Mouse (Mus musculus) erythroblast, adult 5-6 weeks (primary cell): Measurements from ENCODE around the gene Ppp1r1b. TPM values are rescaled to one million over a fixed set of nuclear protein-coding genes. Genes with fewer than 3 reads are reported as not detected.

ENCODE experiments used
- ATAC-seq: replicated peaks from 2 replicates; pipeline ENCODE4 v1.8.0; 2016; ENCODE audit warnings: moderate number of reproducible peaks, mild to moderate bottlenecking, moderate TSS enrichment, inconsistent platforms; ENCODE audit not compliant: poor library complexity, low FRiP score, severe bottlenecking
- total RNA-seq, 2 experiments: library from RNA; stranded (forward) in 1 of 2; stranded (reverse) in 1 of 2; fragments of 150-400 nt in 1 of 2; fragments of 200-764, 138-1000 nt in 1 of 2; gene quantifications; 2 replicates each; pipeline versions ENCODE4 v1.2.3 to v1.2.4; 2015 to 2017; ENCODE audit warnings: low replicate concordance in 2 of 2

The Ppp1r1b gene
- total RNA-seq, 2 experiments from 2014 or later = not detected

- no peak for ATAC-seq
Observed at GRCm38 (mm10) chr11:98386596-98386995, 38.4 kb downstream of the Ppp1r1b start.

- no peak for ATAC-seq
Observed at GRCm38 (mm10) chr11:98387056-98387577, 38.9 kb downstream of the Ppp1r1b start.

GRCm38 (mm10) chr11:98388282-98388681, 40.1 kb downstream of the Ppp1r1b start:
- ATAC-seq = no peak

GRCm38 (mm10) chr11:98389221-98389780, 41.1 kb downstream of the Ppp1r1b start:
- no peak for ATAC-seq

GRCm38 (mm10) chr11:98390141-98390540, 41.9 kb downstream of the Ppp1r1b start:
- ATAC-seq = no peak

- no peak for ATAC-seq
Observed at GRCm38 (mm10) chr11:98392034-98392433, 43.8 kb downstream of the Ppp1r1b start.

- peak; percentile 82 for ATAC-seq
Observed at GRCm38 (mm10) chr11:98392645-98393044, 44.4 kb downstream of the Ppp1r1b start.

GRCm38 (mm10) chr11:98393317-98393716, 45.1 kb downstream of the Ppp1r1b start:
- ATAC-seq = peak; percentile 68

GRCm38 (mm10) chr11:98394301-98394700, 46.1 kb downstream of the Ppp1r1b start:
- ATAC-seq = no peak

- no peak for ATAC-seq
Observed at GRCm38 (mm10) chr11:98395041-98395440, 46.8 kb downstream of the Ppp1r1b start.

- no peak for ATAC-seq
Observed at GRCm38 (mm10) chr11:98397946-98398345, 49.7 kb downstream of the Ppp1r1b start.

- peak; percentile 91 for ATAC-seq
Observed at GRCm38 (mm10) chr11:98400161-98400726, 52.0 kb downstream of the Ppp1r1b start, which contains the start of gene Pgap3. Gene Pgap3 (minus strand): TSS chr11:98400490.

- ATAC-seq = no peak
Observed at GRCm38 (mm10) chr11:98400816-98401215, 52.6 kb downstream of the Ppp1r1b start.

GRCm38 (mm10) chr11:98406621-98407020, 58.4 kb downstream of the Ppp1r1b start:
- no peak for ATAC-seq

Other genes starting within 250 kb of the Ppp1r1b start
- gene Fbxl20, start 198.0 kb upstream of the Ppp1r1b start, total RNA-seq (2015; ENCODE audit: low replicate concordance) = 9.6 and 10.2 TPM in 2 replicates
- gene Fbxl20, start 198.0 kb upstream of the Ppp1r1b start, total RNA-seq (2017; ENCODE audit: low replicate concordance) = 14.0 and 22.7 TPM in 2 replicates
- 30.6 and 34.9 TPM in 2 replicates for gene Med1, start 155.1 kb upstream of the Ppp1r1b start, total RNA-seq (2015; ENCODE audit: low replicate concordance)
- 19.5 and 24.0 TPM in 2 replicates for gene Med1, start 155.1 kb upstream of the Ppp1r1b start, total RNA-seq (2017; ENCODE audit: low replicate concordance)
- 181 and 207 TPM in 2 replicates for gene Cdk12, start 145.3 kb upstream of the Ppp1r1b start, total RNA-seq (2015; ENCODE audit: low replicate concordance)
- 263 and 302 TPM in 2 replicates for gene Cdk12, start 145.3 kb upstream of the Ppp1r1b start, total RNA-seq (2017; ENCODE audit: low replicate concordance)
- gene Neurod2, start 18.8 kb upstream of the Ppp1r1b start, total RNA-seq (2015; ENCODE audit: low replicate concordance) = not detected in 2 replicates
- not detected in 2 replicates for gene Neurod2, start 18.8 kb upstream of the Ppp1r1b start, total RNA-seq (2017; ENCODE audit: low replicate concordance)
- 8.5 and 9.2 TPM in 2 replicates for gene Stard3, start 10.0 kb downstream of the Ppp1r1b start, total RNA-seq (2015; ENCODE audit: low replicate concordance)
- gene Stard3, start 10.0 kb downstream of the Ppp1r1b start, total RNA-seq (2017; ENCODE audit: low replicate concordance) = 2.8 and 6.0 TPM in 2 replicates
- gene Tcap, start 35.4 kb downstream of the Ppp1r1b start, total RNA-seq (2015; ENCODE audit: low replicate concordance) = not detected in 2 replicates
- gene Tcap, start 35.4 kb downstream of the Ppp1r1b start, total RNA-seq (2017; ENCODE audit: low replicate concordance) = not detected in 2 replicates
- not detected in 2 replicates for gene Pnmt, start 38.0 kb downstream of the Ppp1r1b start, total RNA-seq (2015; ENCODE audit: low replicate concordance)
- not detected in 2 replicates for gene Pnmt, start 38.0 kb downstream of the Ppp1r1b start, total RNA-seq (2017; ENCODE audit: low replicate concordance)
- gene Pgap3, start 52.1 kb downstream of the Ppp1r1b start, total RNA-seq (2015; ENCODE audit: low replicate concordance) = not detected in 2 replicates
- 0.56 TPM in 1 of 2 replicates, not detected in the other for gene Pgap3, start 52.1 kb downstream of the Ppp1r1b start, total RNA-seq (2017; ENCODE audit: low replicate concordance)
- gene Erbb2, start 64.1 kb downstream of the Ppp1r1b start, total RNA-seq (2015; ENCODE audit: low replicate concordance) = 0.21 TPM in 1 of 2 replicates, not detected in the other
- gene Erbb2, start 64.1 kb downstream of the Ppp1r1b start, total RNA-seq (2017; ENCODE audit: low replicate concordance) = 0.28 TPM in 1 of 2 replicates, not detected in the other
- 13.4 and 19.9 TPM in 2 replicates for gene Mien1, start 90.6 kb downstream of the Ppp1r1b start, total RNA-seq (2015; ENCODE audit: low replicate concordance)
- gene Mien1, start 90.6 kb downstream of the Ppp1r1b start, total RNA-seq (2017; ENCODE audit: low replicate concordance) = 1.4 and 3.9 TPM in 2 replicates
- gene Grb7, start 98.0 kb downstream of the Ppp1r1b start, total RNA-seq (2015; ENCODE audit: low replicate concordance) = not detected in 2 replicates
- gene Grb7, start 98.0 kb downstream of the Ppp1r1b start, total RNA-seq (2017; ENCODE audit: low replicate concordance) = not detected in 2 replicates
- gene Ikzf3, start 197.6 kb downstream of the Ppp1r1b start, total RNA-seq (2015; ENCODE audit: low replicate concordance) = 2.7 and 3.1 TPM in 2 replicates
- 1.4 and 2.6 TPM in 2 replicates for gene Ikzf3, start 197.6 kb downstream of the Ppp1r1b start, total RNA-seq (2017; ENCODE audit: low replicate concordance)
- not detected in 2 replicates for gene Zpbp2, start 202.7 kb downstream of the Ppp1r1b start, total RNA-seq (2015; ENCODE audit: low replicate concordance)
- gene Zpbp2, start 202.7 kb downstream of the Ppp1r1b start, total RNA-seq (2017; ENCODE audit: low replicate concordance) = 4.6 TPM in 1 of 2 replicates, not detected in the other
- 20.5 and 31.9 TPM in 2 replicates for gene Ormdl3, start 239.0 kb downstream of the Ppp1r1b start, total RNA-seq (2015; ENCODE audit: low replicate concordance)
- gene Ormdl3, start 239.0 kb downstream of the Ppp1r1b start, total RNA-seq (2017; ENCODE audit: low replicate concordance) = 37.9 and 51.6 TPM in 2 replicates
- gene Lrrc3c, start 249.9 kb downstream of the Ppp1r1b start, total RNA-seq (2015; ENCODE audit: low replicate concordance) = not detected in 2 replicates
- not detected in 2 replicates for gene Lrrc3c, start 249.9 kb downstream of the Ppp1r1b start, total RNA-seq (2017; ENCODE audit: low replicate concordance)